ENCODE assay signal across 9 mouse cellular contexts in the genomic region with DNA sequence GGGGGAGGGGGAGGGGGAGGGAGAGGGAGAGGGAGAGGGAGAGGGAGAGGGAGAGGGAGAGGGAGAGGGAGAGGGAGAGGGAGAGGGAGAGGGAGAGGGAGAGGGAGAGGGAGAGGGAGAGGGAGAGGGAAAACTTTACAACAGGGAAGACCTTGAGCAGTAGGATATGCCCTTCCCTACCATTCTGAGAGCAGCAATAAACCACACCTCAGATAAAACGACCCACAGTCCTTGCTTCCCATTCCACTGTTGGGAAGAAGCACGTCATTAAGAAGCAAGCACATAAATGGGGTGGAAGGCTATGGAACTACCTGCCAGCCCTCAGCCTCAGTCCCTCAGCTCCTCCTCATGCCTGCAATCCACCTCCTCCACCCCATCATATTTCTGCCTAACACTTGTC. TPM values are rescaled to one million over a fixed set of nuclear protein-coding genes. Genes with fewer than 3 reads are reported as not detected.
ATAC-seq and TF ChIP-seq lines count a peak whose summit lies in the region.
"Not testable (repeated sequence)": the region's sequence is repeated elsewhere in the genome, so short reads cannot be mapped to it uniquely, and the experiment has no call there.
"Had no signal": no experiment of that assay in that cellular context is flagged by ENCODE, and none has a peak within 500 bp of the region (broad histone marks: within the 10 kb centered on the region; RNA-seq: fewer than 3 reads in every experiment).

No protein-coding gene starts in this region.

- not testable (repeated sequence) for H3K9me3 ChIP-seq in intestine, embryonic 15.5 days; intestine, embryonic 16.5 days (ENCODE audit: control insufficient read depth, low read length); intestine, postnatal 0 days (ENCODE audit: control insufficient read depth)

- TF ChIP-seq CTCF in intestine, postnatal 0 days (IDR thresholded peaks at IDR 0.05; ENCODE audit: low read depth); small intestine, adult 2 months (IDR thresholded peaks at IDR 0.05; ENCODE audit: extremely low read depth, insufficient read length, insufficient replicate concordance, low read depth, low read length): not testable (repeated sequence)

- not testable (repeated sequence) for H3K4me3 ChIP-seq in intestine, embryonic 15.5 days (replicated peaks); intestine, embryonic 16.5 days (ENCODE audit: low read length); intestine, postnatal 0 days (ENCODE audit: low read depth, low read length); small intestine, adult 2 months (ENCODE audit: low read depth, low read length)

- not testable (repeated sequence) for TF ChIP-seq POLR2A in small intestine, adult 2 months (IDR thresholded peaks at IDR 0.05; ENCODE audit: low read depth, low read length)

- not testable (repeated sequence) for H3K9ac ChIP-seq in intestine, embryonic 15.5 days; intestine, embryonic 16.5 days (ENCODE audit: low read depth, low read length); intestine, postnatal 0 days (ENCODE audit: low read depth, low read length)

- not testable (repeated sequence) for H3K27me3 ChIP-seq in intestine, embryonic 15.5 days (replicated peaks); intestine, embryonic 16.5 days (replicated peaks; ENCODE audit: control insufficient read depth, insufficient read depth, low read length); intestine, postnatal 0 days (replicated peaks; ENCODE audit: control insufficient read depth, insufficient read depth, low read length); small intestine, adult 2 months (ENCODE audit: control insufficient read depth, insufficient read depth, low read length)

- H3K4me1 ChIP-seq in intestine, embryonic 15.5 days (replicated peaks); intestine, embryonic 16.5 days (ENCODE audit: control insufficient read depth, insufficient read depth, low read length); intestine, postnatal 0 days (replicated peaks; ENCODE audit: control insufficient read depth, insufficient read depth, low read length): not testable (repeated sequence)
- peaks cover 22% of the 10 kb centered on the region; the same call in 1 of the 2 replicates for H3K4me1 ChIP-seq in small intestine, adult 2 months (ENCODE audit: control insufficient read depth, insufficient read depth, insufficient read length, low read length)

- peak; percentile 86 for ATAC-seq in intestine, embryonic 15.5 days
- peak; percentile 89 for ATAC-seq in intestine, embryonic 16.5 days
- peak; percentile 73; the same call in 1 of the 2 replicates for ATAC-seq in intestine, postnatal 0 days

- H3K27ac ChIP-seq in intestine, embryonic 15.5 days; intestine, embryonic 16.5 days (ENCODE audit: low read length); intestine, postnatal 0 days (ENCODE audit: low read depth, low read length): not testable (repeated sequence)
- H3K27ac ChIP-seq in small intestine, adult 2 months (ENCODE audit: insufficient read depth, low read depth, low read length), result peak overlapping the region; percentile 70

- WGBS in intestine, embryonic 15.5 days, result 38% methylated on average over 2 of the region's 2 CpGs
- 34% methylated on average over 2 of the region's 2 CpGs for WGBS in intestine, embryonic 16.5 days
- WGBS in intestine, postnatal 0 days, result 17% methylated on average over 2 of the region's 2 CpGs
- 21% methylated on average over 2 of the region's 2 CpGs for WGBS in small intestine, adult 2 months

- H3K36me3 ChIP-seq in intestine, embryonic 15.5 days; intestine, embryonic 16.5 days (ENCODE audit: control insufficient read depth, insufficient read depth, low read length); intestine, postnatal 0 days (ENCODE audit: control insufficient read depth, insufficient read depth); small intestine, adult 2 months (ENCODE audit: control insufficient read depth, insufficient read depth, low read length): not testable (repeated sequence)

- H3K4me2 ChIP-seq in intestine, embryonic 15.5 days (replicated peaks); intestine, embryonic 16.5 days (ENCODE audit: low read depth, low read length); intestine, postnatal 0 days (replicated peaks; ENCODE audit: low read depth): not testable (repeated sequence)

RNA-seq across cellular contexts. Expression of a gene that starts 4.8 kb away (rescaled TPM):
- polyA plus RNA-seq in intestine, embryonic 15.5 days (2015; fragmentation: Nextera tagmentation; extraction: Ambion mirVana), result 2.0 and 2.3 TPM in 2 replicates
- 2.5 and 2.7 TPM in 2 replicates for polyA plus RNA-seq in intestine, embryonic 16.5 days (2015; fragmentation: Nextera tagmentation; extraction: Ambion mirVana)
- polyA plus RNA-seq in intestine, postnatal 0 days (2015; fragmentation: Nextera tagmentation; extraction: Ambion mirVana), result 3.2 and 3.3 TPM in 2 replicates
- 12.0 and 15.2 TPM in 2 replicates for polyA plus RNA-seq in small intestine, adult 2 months (2012; rRNA removed)
- polyA plus RNA-seq: activated CD4-positive, CD25-positive, alpha-beta regulatory T cell, adult 4 months; adrenal gland, adult 2 months; CD4-positive, CD25-positive, alpha-beta regulatory T cell, adult 4 months; G1E; Patski had no signal
